Mouse (Mus musculus) ES-Bruce4 (cell line): ENCODE results near the gene Atp8a2. TPM values are rescaled to one million over a fixed set of nuclear protein-coding genes. Genes with fewer than 3 reads are reported as not detected.

Source experiments
- H3K27ac ChIP-seq: 2 replicates; pipeline ENCODE4 v1.5.1; 2012; ENCODE audit warnings: low read length, inconsistent platforms; ENCODE audit not compliant: insufficient read depth
- H3K27me3 ChIP-seq: 2 replicates; pipeline ENCODE4 v1.6.1; 2012; ENCODE audit warnings: mild to moderate bottlenecking, low read length, inconsistent platforms; ENCODE audit not compliant: control insufficient read depth, poor library complexity, insufficient read depth, severe bottlenecking
- H3K36me3 ChIP-seq: 2 replicates; pipeline ENCODE4 v1.6.1; 2012; ENCODE audit warnings: inconsistent platforms, mild to moderate bottlenecking, low read length, moderate library complexity; ENCODE audit not compliant: control insufficient read depth, poor library complexity, insufficient read depth, severe bottlenecking
- H3K4me1 ChIP-seq: one replicate; pipeline ENCODE4 v1.8.1; 2011; ENCODE audit warnings: low read length; ENCODE audit not compliant: control insufficient read depth, insufficient read depth
- H3K4me3 ChIP-seq: 2 replicates; pipeline ENCODE4 v1.5.1; 2011; ENCODE audit warnings: low read depth, mild to moderate bottlenecking, low read length
- H3K9ac ChIP-seq: 2 replicates; pipeline ENCODE4 v1.6.1; 2012; ENCODE audit warnings: low read depth, mild to moderate bottlenecking, inconsistent platforms; ENCODE audit not compliant: poor library complexity, severe bottlenecking
- H3K9me3 ChIP-seq: replicated peaks from 2 replicates; pipeline ENCODE4 v1.6.1; 2012; ENCODE audit warnings: mild to moderate bottlenecking, low read length, inconsistent platforms; ENCODE audit not compliant: control insufficient read depth, poor library complexity, insufficient read depth, severe bottlenecking
- CTCF ChIP-seq: IDR thresholded peaks from one replicate; pipeline ENCODE4 v1.8.1; 2011; ENCODE audit warnings: low read depth, low read length
- EP300 ChIP-seq: IDR thresholded peaks from 2 replicates; pipeline ENCODE4 v1.6.1; 2011; ENCODE audit warnings: low read depth, low read length; ENCODE audit not compliant: insufficient read depth
- POLR2A ChIP-seq: IDR thresholded peaks from one replicate; pipeline ENCODE4 v1.8.1; 2011; ENCODE audit warnings: low read length; ENCODE audit not compliant: insufficient read depth
- polyA plus RNA-seq: library from polyadenylated mRNA; stranded (reverse); fragments of >200 nt; gene quantifications from 2 replicates; pipeline ENCODE4 v1.2.4, GENCODE M21; 2011; ENCODE audit warnings: low read depth; ENCODE audit not compliant: missing spikeins, insufficient read depth, insufficient read length

Gene Atp8a2
- polyA plus RNA-seq, 1 experiment: 1.1 TPM

GRCm38 (mm10) chr14:60143234-60143633, 53.7 kb downstream of the Atp8a2 start:
- no peaks in the 10 kb centered on the region for H3K27me3 ChIP-seq
- TF ChIP-seq EP300: no peak
- no peak for TF ChIP-seq POLR2A
- no peak for TF ChIP-seq CTCF
- no peak overlapping the region for H3K4me3 ChIP-seq
- no peaks in the 10 kb centered on the region for H3K9me3 ChIP-seq
- no peak overlapping the region for H3K9ac ChIP-seq
- no peak overlapping the region for H3K27ac ChIP-seq
- H3K4me1 ChIP-seq: no peaks in the 10 kb centered on the region
- H3K36me3 ChIP-seq: no peaks in the 10 kb centered on the region

- Histone ChIP-seq H3K27ac (no peak overlapping the region), H3K4me3 (no peak overlapping the region), H3K9me3 (no peaks in the 10 kb centered on the region), H3K27me3 (no peaks in the 10 kb centered on the region), H3K9ac (no peak overlapping the region), H3K36me3 (no peaks in the 10 kb centered on the region), H3K4me1 (no peaks in the 10 kb centered on the region)
- TF ChIP-seq CTCF (no peak), EP300 (no peak), POLR2A (no peak)
Observed at GRCm38 (mm10) chr14:60138339-60138738, 58.6 kb downstream of the Atp8a2 start.

- H3K4me1 ChIP-seq: no peaks in the 10 kb centered on the region
- TF ChIP-seq EP300: no peak
- no peak for TF ChIP-seq POLR2A
- no peak for TF ChIP-seq CTCF
- no peak overlapping the region for H3K9ac ChIP-seq
- H3K4me3 ChIP-seq: no peak overlapping the region
- no peaks in the 10 kb centered on the region for H3K9me3 ChIP-seq
- no peaks in the 10 kb centered on the region for H3K27me3 ChIP-seq
- no peak overlapping the region for H3K27ac ChIP-seq
- no peaks in the 10 kb centered on the region for H3K36me3 ChIP-seq
Observed at GRCm38 (mm10) chr14:60137812-60138211, 59.2 kb downstream of the Atp8a2 start.

GRCm38 (mm10) chr14:60135801-60136200, 61.2 kb downstream of the Atp8a2 start:
- no peak overlapping the region for H3K4me3 ChIP-seq
- no peak overlapping the region for H3K27ac ChIP-seq
- H3K36me3 ChIP-seq: no peaks in the 10 kb centered on the region
- H3K9ac ChIP-seq: no peak overlapping the region
- no peaks in the 10 kb centered on the region for H3K27me3 ChIP-seq
- no peaks in the 10 kb centered on the region for H3K9me3 ChIP-seq
- TF ChIP-seq POLR2A (no peak), CTCF (no peak)
- H3K4me1 ChIP-seq: no peaks in the 10 kb centered on the region

- H3K9me3 ChIP-seq: no peaks in the 10 kb centered on the region
Observed at GRCm38 (mm10) chr14:60134720-60135119, 62.3 kb downstream of the Atp8a2 start.

GRCm38 (mm10) chr14:60131196-60131876, 65.6 kb downstream of the Atp8a2 start:
- Histone ChIP-seq H3K4me1 (no peaks in the 10 kb centered on the region), H3K36me3 (no peaks in the 10 kb centered on the region), H3K4me3 (no peak overlapping the region), H3K9ac (no peak overlapping the region), H3K9me3 (no peaks in the 10 kb centered on the region), H3K27ac (no peak overlapping the region), H3K27me3 (no peaks in the 10 kb centered on the region)
- TF ChIP-seq CTCF (no peak), POLR2A (no peak), EP300 (no peak)

More at GRCm38 (mm10) chr14:60134720-60135119, 62.3 kb downstream of the Atp8a2 start:
- TF ChIP-seq CTCF (no peak), EP300 (no peak), POLR2A (no peak)
- H3K27ac ChIP-seq: no peak overlapping the region
- no peaks in the 10 kb centered on the region for H3K4me1 ChIP-seq
- no peak overlapping the region for H3K9ac ChIP-seq
- no peaks in the 10 kb centered on the region for H3K36me3 ChIP-seq
- H3K4me3 ChIP-seq: no peak overlapping the region
- no peaks in the 10 kb centered on the region for H3K27me3 ChIP-seq
